Mouse (Mus musculus): ENCODE measurements at regions not wholly inside any gene's neighbourhood (a gene's known extent, or its start where the extent isn't known, plus 50 kb on each side); places are given as distances from the start of the nearest gene placed in this dataset.

DNA sequence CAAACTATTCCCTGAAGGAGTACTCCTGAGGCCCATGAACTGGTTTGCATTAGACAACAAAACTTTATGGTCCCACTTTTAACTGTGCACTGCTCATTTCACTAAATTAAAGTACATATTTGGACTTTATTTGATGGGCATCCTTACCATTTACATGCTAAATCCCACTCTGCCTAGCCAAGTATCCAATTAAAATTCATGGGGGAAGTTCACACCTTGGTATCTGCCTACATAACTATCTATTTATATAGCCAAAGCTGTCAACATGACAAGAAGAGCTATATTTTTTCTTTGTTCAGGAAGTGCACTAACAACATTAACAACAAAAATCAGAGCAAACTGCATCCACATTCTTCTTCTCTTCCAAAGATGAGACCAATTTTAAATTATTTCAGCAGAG lies 317.7 kb upstream of the Nwd2 start:
- H3K4me1 ChIP-seq: no peaks in the 10 kb centered on the region
- no peak overlapping the region for H3K4me2 ChIP-seq
- H3K36me3 ChIP-seq (replicated peaks): no peaks in the 10 kb centered on the region
- no peaks in the 10 kb centered on the region for H3K9me3 ChIP-seq
- no peak overlapping the region for H3K27ac ChIP-seq
- no peak overlapping the region for H3K9ac ChIP-seq
- no peak for ATAC-seq (ENCODE audit: low FRiP score)
- no peaks in the 10 kb centered on the region for H3K27me3 ChIP-seq
- H3K4me3 ChIP-seq (replicated peaks): no peak overlapping the region

DNA sequence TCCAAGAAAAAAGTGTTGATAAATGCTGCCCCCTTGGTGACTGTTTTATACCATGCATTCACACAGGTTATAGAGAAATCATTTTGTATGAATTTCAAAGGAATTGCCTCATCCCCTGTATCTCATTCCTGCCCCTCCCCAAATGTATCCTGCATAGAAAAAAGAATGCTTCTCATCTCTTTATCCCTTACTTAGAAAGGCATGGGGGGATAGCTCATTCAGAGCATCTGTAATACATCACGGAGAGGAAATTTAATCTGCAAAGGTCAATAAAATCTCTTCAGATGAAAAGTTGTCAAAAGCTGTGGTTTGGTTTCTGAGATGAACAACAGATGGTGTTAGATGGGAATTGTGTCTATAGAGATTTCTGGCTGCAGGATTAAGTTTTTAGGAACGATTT lies 297.8 kb upstream of the Nwd2 start:
- Histone ChIP-seq H3K9me3 (no peaks in the 10 kb centered on the region), H3K4me1 (no peaks in the 10 kb centered on the region), H3K9ac (no peak overlapping the region), H3K4me2 (no peak overlapping the region), H3K36me3 (replicated peaks) (no peaks in the 10 kb centered on the region), H3K4me3 (replicated peaks) (no peak overlapping the region), H3K27ac (no peak overlapping the region), H3K27me3 (no peaks in the 10 kb centered on the region)
- 70% methylated on average over 2 of the region's 2 CpGs for WGBS
- no peak for ATAC-seq (ENCODE audit: low FRiP score)

DNA sequence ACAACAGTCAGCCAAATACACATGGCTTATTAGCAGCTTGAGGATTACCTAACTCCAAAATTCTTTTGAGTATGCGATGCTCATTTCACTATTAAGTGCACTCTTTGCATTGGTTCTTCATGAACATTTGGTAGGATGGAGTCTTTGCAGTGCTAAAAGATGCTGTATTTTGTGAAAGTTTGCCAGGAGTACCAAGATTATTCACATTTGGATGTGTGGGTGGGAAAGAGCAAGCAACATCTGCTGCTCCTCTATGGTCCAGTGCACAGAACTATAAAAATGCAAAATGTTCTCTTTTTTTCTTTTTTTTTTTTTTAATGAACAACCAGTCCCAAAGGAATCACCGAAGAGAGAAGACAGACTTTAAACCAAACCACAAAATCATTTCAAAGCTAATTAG lies 256.9 kb upstream of the Nwd2 start:
- H3K4me3 ChIP-seq (replicated peaks): no peak overlapping the region
- ATAC-seq (ENCODE audit: low FRiP score): no peak
- no peak overlapping the region for H3K9ac ChIP-seq
- WGBS: 92% methylated on average over 2 of the region's 2 CpGs
- no peaks in the 10 kb centered on the region for H3K27me3 ChIP-seq
- H3K27ac ChIP-seq: no peak overlapping the region
- H3K9me3 ChIP-seq: no peaks in the 10 kb centered on the region
- H3K36me3 ChIP-seq (replicated peaks): no peaks in the 10 kb centered on the region
- H3K4me1 ChIP-seq: no peaks in the 10 kb centered on the region
- H3K4me2 ChIP-seq: no peak overlapping the region

DNA sequence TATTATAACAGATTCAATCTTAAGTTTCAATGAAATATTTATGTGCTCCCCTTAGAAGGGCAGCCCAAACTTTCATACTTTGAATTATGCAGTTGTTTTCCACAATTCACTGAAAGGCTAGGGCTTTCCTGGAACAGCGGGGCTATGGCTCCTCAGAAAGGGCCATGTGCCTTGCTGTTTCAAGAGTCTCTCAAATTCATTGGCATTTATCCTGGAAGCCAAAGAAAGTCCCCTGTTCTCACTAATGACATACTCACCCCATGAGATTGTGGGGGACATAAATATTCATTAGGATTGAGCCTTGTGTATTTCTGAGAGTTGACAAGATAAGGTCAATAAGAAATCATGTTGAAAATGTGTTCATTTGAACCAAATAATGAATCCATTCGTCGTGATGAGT lies 250.9 kb upstream of the Nwd2 start:
- Histone ChIP-seq H3K4me1 (no peaks in the 10 kb centered on the region), H3K27me3 (no peaks in the 10 kb centered on the region)

DNA sequence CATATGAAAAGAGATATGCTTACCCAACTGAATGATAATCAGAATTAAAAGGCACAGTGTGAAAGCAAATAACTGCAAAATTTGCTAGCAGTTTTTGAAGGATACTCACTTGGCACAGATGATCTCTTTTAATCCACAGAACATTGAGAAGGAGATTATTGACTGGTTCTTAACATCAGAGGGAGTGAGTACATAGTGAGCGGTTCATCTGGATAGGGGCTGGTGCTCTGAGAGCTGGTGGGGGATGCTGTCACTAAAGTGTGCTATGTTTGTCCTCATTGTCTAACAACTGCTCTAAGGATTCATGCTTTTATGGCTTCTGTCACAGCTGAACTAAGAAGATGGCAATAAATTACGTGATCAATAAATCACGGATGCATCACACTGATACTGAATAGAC lies 218.7 kb upstream of the Nwd2 start:
- no peak overlapping the region for H3K4me3 ChIP-seq (replicated peaks)
- H3K27me3 ChIP-seq: no peaks in the 10 kb centered on the region
- no peak for ATAC-seq (ENCODE audit: low FRiP score)
- H3K4me1 ChIP-seq: no peaks in the 10 kb centered on the region
- H3K36me3 ChIP-seq (replicated peaks): no peaks in the 10 kb centered on the region
- no peak overlapping the region for H3K27ac ChIP-seq
- no peaks in the 10 kb centered on the region for H3K9me3 ChIP-seq
- WGBS: 85% methylated on average over 3 of the region's 3 CpGs
- H3K4me2 ChIP-seq: no peak overlapping the region
- H3K9ac ChIP-seq: no peak overlapping the region

More for the DNA sequence above, 250.9 kb upstream of the Nwd2 start:
- Histone ChIP-seq H3K4me2 (no peak overlapping the region), H3K4me3 (replicated peaks) (no peak overlapping the region), H3K9ac (no peak overlapping the region), H3K27ac (no peak overlapping the region), H3K9me3 (no peaks in the 10 kb centered on the region), H3K36me3 (replicated peaks) (no peaks in the 10 kb centered on the region)
- WGBS: 70% methylated on average over 3 of the region's 3 CpGs
- no peak for ATAC-seq (ENCODE audit: low FRiP score)

DNA sequence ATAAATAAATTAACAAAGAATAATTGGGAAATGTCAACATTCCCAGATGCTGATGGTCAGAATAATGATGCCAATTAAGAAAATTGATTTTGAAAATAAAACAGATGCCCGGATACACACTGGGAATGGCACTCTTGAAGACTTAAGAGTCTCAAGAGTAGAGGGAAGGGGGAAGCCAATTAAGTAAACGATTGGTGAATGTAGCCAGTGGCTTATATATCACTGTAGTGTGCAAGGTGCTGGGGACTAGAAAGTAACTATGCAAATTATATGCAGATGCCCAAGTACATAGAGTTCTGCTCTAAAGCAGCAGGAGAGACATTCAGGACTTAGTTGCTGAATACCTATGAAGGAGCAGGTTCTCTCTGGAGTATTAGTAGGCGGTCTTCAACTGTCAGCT lies 204.5 kb upstream of the Nwd2 start:
- 59% methylated on average over 3 of the region's 3 CpGs for WGBS
- Histone ChIP-seq H3K4me1 (no peaks in the 10 kb centered on the region), H3K27ac (no peak overlapping the region), H3K9me3 (no peaks in the 10 kb centered on the region), H3K27me3 (no peaks in the 10 kb centered on the region), H3K4me3 (replicated peaks) (no peak overlapping the region), H3K9ac (no peak overlapping the region), H3K36me3 (replicated peaks) (no peaks in the 10 kb centered on the region), H3K4me2 (no peak overlapping the region)
- ATAC-seq (ENCODE audit: low FRiP score): no peak

DNA sequence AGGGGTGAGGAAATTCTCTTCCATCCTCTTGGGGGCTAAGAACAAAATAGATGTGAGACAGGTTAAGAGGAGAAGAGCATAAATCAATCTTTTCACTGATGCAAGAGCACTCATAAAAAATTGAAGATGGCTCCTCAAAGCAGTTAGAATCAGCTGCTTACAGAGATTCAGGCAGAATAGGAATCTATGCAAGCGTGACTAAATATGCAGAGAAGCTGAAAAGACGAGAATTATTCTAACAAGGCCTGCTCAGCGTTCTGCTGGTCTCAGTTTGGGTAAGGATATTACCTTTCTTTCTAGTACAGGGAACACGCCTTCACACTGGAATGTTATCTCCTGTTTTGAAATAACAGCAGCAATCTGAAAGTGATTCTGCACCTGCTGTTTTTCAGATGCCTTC lies 203.7 kb upstream of the Nwd2 start:
- Histone ChIP-seq H3K27me3 (no peaks in the 10 kb centered on the region), H3K9ac (no peak overlapping the region), H3K4me1 (no peaks in the 10 kb centered on the region), H3K27ac (no peak overlapping the region), H3K4me2 (no peak overlapping the region), H3K36me3 (replicated peaks) (no peaks in the 10 kb centered on the region), H3K4me3 (replicated peaks) (no peak overlapping the region), H3K9me3 (no peaks in the 10 kb centered on the region)
- 75% methylated on average over 4 of the region's 4 CpGs for WGBS
- ATAC-seq (ENCODE audit: low FRiP score): no peak

DNA sequence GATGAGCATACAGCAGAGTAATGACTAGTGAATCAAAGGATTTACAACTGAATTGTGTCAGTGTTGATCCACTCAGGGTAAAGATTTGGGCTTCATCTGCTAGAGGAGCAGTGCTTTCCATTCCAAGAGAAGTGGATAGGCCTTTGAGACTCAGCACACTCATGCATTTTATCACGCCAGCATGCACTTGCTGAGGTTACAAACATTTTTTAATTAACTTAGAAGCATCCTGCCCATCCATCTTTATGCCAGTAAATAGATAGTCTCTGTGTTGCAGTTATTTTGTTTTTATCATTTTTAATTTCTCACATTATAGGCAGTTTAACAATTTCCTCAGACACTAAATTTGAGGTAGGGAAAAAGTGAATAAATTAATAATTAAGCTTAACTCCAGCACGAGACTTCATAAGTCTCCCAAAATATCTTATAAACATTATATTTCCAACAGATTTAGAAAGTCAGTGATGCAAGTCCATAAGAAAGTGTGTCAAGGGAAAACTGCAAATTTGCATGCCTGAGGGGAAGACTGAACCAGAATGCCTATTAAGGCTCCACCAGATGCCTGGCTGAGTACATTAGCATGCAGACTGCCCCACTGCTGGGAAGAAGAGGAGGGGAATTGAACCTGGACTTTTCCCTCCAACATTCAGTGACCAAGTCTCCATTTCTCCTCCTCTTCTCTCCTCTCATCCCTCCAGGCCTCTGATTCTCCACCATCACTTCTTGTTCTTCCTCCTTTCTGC lies 180.2 kb upstream of the Nwd2 start:
- no peak overlapping the region for H3K9ac ChIP-seq
- H3K4me2 ChIP-seq: no peak overlapping the region
- no peaks in the 10 kb centered on the region for H3K27me3 ChIP-seq
- no peak for ATAC-seq (ENCODE audit: low FRiP score)
- H3K27ac ChIP-seq: no peak overlapping the region
- H3K36me3 ChIP-seq (replicated peaks): no peaks in the 10 kb centered on the region
- no peaks in the 10 kb centered on the region for H3K4me1 ChIP-seq
- no peaks in the 10 kb centered on the region for H3K9me3 ChIP-seq
- WGBS: 76% methylated on average over 2 of the region's 2 CpGs
- H3K4me3 ChIP-seq (replicated peaks): no peak overlapping the region

DNA sequence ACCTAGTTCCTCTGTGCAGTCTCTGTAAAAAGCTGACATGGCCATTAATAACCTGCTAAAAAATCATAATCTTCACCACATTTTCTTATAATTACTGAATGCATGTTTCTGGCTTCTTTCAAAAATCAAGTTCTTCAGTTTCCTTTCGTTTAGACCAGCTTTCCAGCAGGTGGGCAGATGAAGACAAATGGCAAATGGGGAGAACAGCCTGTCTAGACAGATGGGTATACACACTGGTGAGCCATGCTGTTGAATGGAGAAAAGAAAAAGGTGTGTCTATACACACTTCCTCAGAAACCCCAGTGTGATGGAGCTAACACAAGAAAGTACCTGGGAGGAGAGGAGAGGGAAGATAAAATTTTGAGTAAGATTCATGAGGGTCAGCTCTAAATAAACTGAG lies 179.2 kb upstream of the Nwd2 start:
- Histone ChIP-seq H3K4me2 (no peak overlapping the region), H3K27ac (no peak overlapping the region), H3K9me3 (no peaks in the 10 kb centered on the region), H3K4me3 (replicated peaks) (no peak overlapping the region), H3K4me1 (no peaks in the 10 kb centered on the region), H3K27me3 (no peaks in the 10 kb centered on the region), H3K36me3 (replicated peaks) (no peaks in the 10 kb centered on the region), H3K9ac (no peak overlapping the region)
- no peak for ATAC-seq (ENCODE audit: low FRiP score)
- 70% methylated on average over 1 of the region's 1 CpGs for WGBS

DNA sequence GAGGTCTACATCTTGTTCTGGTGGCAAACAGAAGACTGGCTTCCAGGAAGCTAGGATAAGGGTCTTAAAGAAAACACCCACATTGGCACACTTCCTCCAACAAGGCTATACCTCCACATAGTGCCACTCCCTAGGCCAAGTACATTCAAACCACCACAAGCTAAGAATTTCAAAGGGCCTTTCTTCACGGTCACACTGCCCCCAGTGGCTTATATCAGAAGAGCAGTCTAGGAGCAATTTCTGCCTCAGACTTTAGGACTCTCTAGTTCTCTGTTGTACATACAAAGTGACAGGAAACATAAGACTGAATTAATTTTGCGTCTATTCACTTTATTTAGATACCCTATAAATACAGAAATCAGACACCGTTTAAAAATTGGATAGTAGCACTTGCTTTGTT lies 175.7 kb upstream of the Nwd2 start:
- no peaks in the 10 kb centered on the region for H3K9me3 ChIP-seq
- no peaks in the 10 kb centered on the region for H3K27me3 ChIP-seq
- 82% methylated on average over 3 of the region's 3 CpGs for WGBS
- no peak overlapping the region for H3K4me2 ChIP-seq
- no peaks in the 10 kb centered on the region for H3K4me1 ChIP-seq
- H3K27ac ChIP-seq: no peak overlapping the region
- no peak for ATAC-seq (ENCODE audit: low FRiP score)
- H3K9ac ChIP-seq: no peak overlapping the region
- H3K4me3 ChIP-seq (replicated peaks): no peak overlapping the region
- no peaks in the 10 kb centered on the region for H3K36me3 ChIP-seq (replicated peaks)

DNA sequence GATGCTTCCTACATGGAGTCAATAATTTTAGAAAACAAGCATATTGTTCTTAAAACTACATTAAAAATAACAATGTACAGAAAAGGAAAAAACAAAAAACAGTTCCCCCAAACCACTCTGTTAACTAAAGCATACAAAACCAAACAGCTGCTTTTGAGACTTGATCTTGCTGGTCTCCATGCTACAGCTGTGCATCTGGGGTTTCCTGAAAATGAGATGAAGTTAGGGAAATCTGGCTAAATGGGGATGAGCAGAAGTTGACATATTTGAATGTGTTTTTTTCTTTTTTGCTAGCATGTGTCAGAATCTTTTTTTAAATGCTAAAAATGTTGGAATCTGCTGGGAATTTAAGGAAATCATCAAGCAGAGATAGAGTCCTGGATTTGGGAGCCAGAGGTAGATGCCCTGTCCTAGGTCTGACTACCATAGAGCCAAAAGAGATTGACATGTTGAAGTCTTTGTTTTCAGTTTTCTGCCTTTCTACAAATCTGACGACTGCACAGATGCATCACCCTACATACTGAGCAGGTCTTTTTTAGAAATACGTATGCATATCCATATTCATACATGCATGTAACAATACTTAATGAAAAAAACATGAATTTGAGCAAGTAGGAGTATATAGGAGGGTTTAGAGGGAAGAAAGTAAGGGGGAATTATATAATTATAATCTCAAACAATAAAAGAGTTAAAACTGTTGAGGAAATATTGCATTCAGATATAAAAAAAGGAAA lies 172.5 kb upstream of the Nwd2 start:
- Histone ChIP-seq H3K4me1 (no peaks in the 10 kb centered on the region), H3K27ac (no peak overlapping the region), H3K9me3 (no peaks in the 10 kb centered on the region), H3K4me3 (replicated peaks) (no peak overlapping the region), H3K9ac (no peak overlapping the region), H3K27me3 (no peaks in the 10 kb centered on the region), H3K4me2 (no peak overlapping the region), H3K36me3 (replicated peaks) (no peaks in the 10 kb centered on the region)
- no peak for ATAC-seq (ENCODE audit: low FRiP score)
- 63% methylated on average over 2 of the region's 2 CpGs for WGBS

DNA sequence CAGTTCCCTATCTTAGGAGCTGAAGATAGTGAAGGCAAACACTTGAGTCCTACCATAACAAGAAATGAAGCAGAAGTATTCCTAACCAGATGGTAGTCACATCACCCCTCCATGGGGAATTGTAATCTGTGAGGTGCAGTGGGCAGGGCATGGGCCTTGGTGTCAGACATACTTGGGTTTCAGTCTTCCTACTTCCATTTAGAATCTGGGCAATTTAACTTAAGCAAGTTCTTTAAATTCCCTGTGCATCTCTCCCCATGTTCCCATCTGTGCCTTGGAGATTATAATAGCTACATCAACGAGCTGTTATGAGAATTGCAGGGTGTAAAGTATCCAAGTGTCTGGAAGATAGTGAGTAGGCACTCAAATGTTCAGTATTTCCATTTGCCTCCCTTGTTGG lies 149.9 kb upstream of the Nwd2 start:
- Histone ChIP-seq H3K4me1 (no peaks in the 10 kb centered on the region), H3K27me3 (no peaks in the 10 kb centered on the region), H3K9me3 (no peaks in the 10 kb centered on the region), H3K36me3 (replicated peaks) (no peaks in the 10 kb centered on the region), H3K9ac (no peak overlapping the region), H3K27ac (no peak overlapping the region), H3K4me2 (no peak overlapping the region), H3K4me3 (replicated peaks) (no peak overlapping the region)
- no peak for ATAC-seq (ENCODE audit: low FRiP score)
- WGBS: 64% methylated on average over 1 of the region's 1 CpGs
